Mouse (Mus musculus): ENCODE measurements around the gene Rrad. TPM values are rescaled to one million over a fixed set of nuclear protein-coding genes. Genes with fewer than 3 reads are reported as not detected.
A peak's percentile ranks its signal among the peaks of the same experiment; 100 is the strongest.

Gene Rrad
- total RNA-seq, 2 experiments from 2014 or later: 3.5 to 4.4 TPM

GRCm38 (mm10) chr8:104591133-104591834, 39.8 kb downstream of the Rrad start, which contains the start of gene Pdp2:
Pdp2 (plus strand) TSS chr8:104591451.
- DNase-seq (ENCODE audit: low spot score in 2 of 2): peak; percentile 91 to 93
- intact Hi-C loops (cut with DNase I): no loop called here

GRCm38 (mm10) chr8:104590284-104590683, 40.8 kb downstream of the Rrad start:
- DNase-seq (ENCODE audit: low spot score in 2 of 2): no peak
- intact Hi-C loops (cut with DNase I): no loop called here

GRCm38 (mm10) chr8:104584522-104584921, 46.6 kb downstream of the Rrad start:
- intact Hi-C loops (cut with DNase I): no loop called here
- DNase-seq (ENCODE audit: low spot score in 2 of 2): no peak

Other genes with a start within 250 kb of the Rrad start
- 10 to 100 TPM; 79.5 to 82.1 TPM for gene Cmtm4, start 235.5 kb downstream of the Rrad start, total RNA-seq (2021)
- gene Dync1li2, start 188.3 kb downstream of the Rrad start, total RNA-seq (2021): 100 to 1,000 TPM; 276 to 310 TPM
- gene Terb1, start 121.4 kb downstream of the Rrad start, total RNA-seq (2021): 1 to 10 TPM; 1.8 to 2.9 TPM
- 10 to 100 TPM; 43.5 to 49.6 TPM for gene Nae1, start 96.7 kb downstream of the Rrad start, total RNA-seq (2021)
- gene Car7, start 96.6 kb downstream of the Rrad start, total RNA-seq (2021): 10 to 100 TPM; 24.7 to 34.0 TPM
- 1 to 10 TPM; 8.1 to 9.0 TPM for gene Pdp2, start 39.9 kb downstream of the Rrad start, total RNA-seq (2021)
- gene Cdh16, start 6.9 kb downstream of the Rrad start, total RNA-seq (2021): not detected
- 10 to 100 TPM; 31.4 to 33.5 TPM for gene Ciao2b, start 10.6 kb upstream of the Rrad start, total RNA-seq (2021)
- not detected for gene Ces2a, start 102.7 kb upstream of the Rrad start, total RNA-seq (2021)
- under 1 TPM in 1 of 2 experiments, not detected in 1; 0.17 TPM for gene Ces2b, start 200.2 kb upstream of the Rrad start, total RNA-seq (2021)
- gene Ces2c, start 215.7 kb upstream of the Rrad start, total RNA-seq (2021): not detected